Mouse (Mus musculus): ENCODE results near the gene Ifi203. TPM values are rescaled to one million over a fixed set of nuclear protein-coding genes. Genes with fewer than 3 reads are reported as not detected.

Gene Ifi203
- polyA plus RNA-seq, 1 experiment from 2014 or later = 1.8 TPM

Other genes with a start within 250 kb of the Ifi203 start
- gene Ifi207, start 200.9 kb downstream of the Ifi203 start, polyA plus RNA-seq (2015; fragmentation: Nextera tagmentation; extraction: Ambion mirVana) = 1.1 and 1.4 TPM in 2 replicates
- gene Ifi204, start 175.7 kb downstream of the Ifi203 start, polyA plus RNA-seq (2015; fragmentation: Nextera tagmentation; extraction: Ambion mirVana) = 4.7 and 4.8 TPM in 2 replicates
- gene Ifi211, start 29.6 kb downstream of the Ifi203 start, polyA plus RNA-seq (2015; fragmentation: Nextera tagmentation; extraction: Ambion mirVana) = 1.1 and 1.5 TPM in 2 replicates
- gene Mndal, start 181 bp downstream of the Ifi203 start, polyA plus RNA-seq (2015; fragmentation: Nextera tagmentation; extraction: Ambion mirVana) = 4.8 and 5.4 TPM in 2 replicates
- gene Ifi202b, start 40.1 kb upstream of the Ifi203 start, polyA plus RNA-seq (2015; fragmentation: Nextera tagmentation; extraction: Ambion mirVana) = 2.2 and 2.3 TPM in 2 replicates
- gene Ifi205, start 89.1 kb upstream of the Ifi203 start, polyA plus RNA-seq (2015; fragmentation: Nextera tagmentation; extraction: Ambion mirVana) = 0.44 and 0.81 TPM in 2 replicates
- 0.04 TPM in 1 of 2 replicates, not detected in the other for gene Olfr433, start 98.0 kb upstream of the Ifi203 start, polyA plus RNA-seq (2015; fragmentation: Nextera tagmentation; extraction: Ambion mirVana)
- gene Olfr432, start 106.5 kb upstream of the Ifi203 start, polyA plus RNA-seq (2015; fragmentation: Nextera tagmentation; extraction: Ambion mirVana) = not detected in 2 replicates
- gene Olfr430, start 123.9 kb upstream of the Ifi203 start, polyA plus RNA-seq (2015; fragmentation: Nextera tagmentation; extraction: Ambion mirVana) = not detected in 2 replicates
- gene Olfr429, start 141.7 kb upstream of the Ifi203 start, polyA plus RNA-seq (2015; fragmentation: Nextera tagmentation; extraction: Ambion mirVana) = not detected in 2 replicates
- gene Olfr427, start 154.2 kb upstream of the Ifi203 start, polyA plus RNA-seq (2015; fragmentation: Nextera tagmentation; extraction: Ambion mirVana) = not detected in 2 replicates
- not detected in 2 replicates for gene Olfr231, start 178.5 kb upstream of the Ifi203 start, polyA plus RNA-seq (2015; fragmentation: Nextera tagmentation; extraction: Ambion mirVana)
- not detected in 2 replicates for gene Olfr424, start 188.8 kb upstream of the Ifi203 start, polyA plus RNA-seq (2015; fragmentation: Nextera tagmentation; extraction: Ambion mirVana)
- not detected in 2 replicates for gene Olfr420, start 213.0 kb upstream of the Ifi203 start, polyA plus RNA-seq (2015; fragmentation: Nextera tagmentation; extraction: Ambion mirVana)
- 1.5 and 2.4 TPM in 2 replicates for gene Spta1, start 230.1 kb upstream of the Ifi203 start, polyA plus RNA-seq (2015; fragmentation: Nextera tagmentation; extraction: Ambion mirVana)